In the genomic region with DNA sequence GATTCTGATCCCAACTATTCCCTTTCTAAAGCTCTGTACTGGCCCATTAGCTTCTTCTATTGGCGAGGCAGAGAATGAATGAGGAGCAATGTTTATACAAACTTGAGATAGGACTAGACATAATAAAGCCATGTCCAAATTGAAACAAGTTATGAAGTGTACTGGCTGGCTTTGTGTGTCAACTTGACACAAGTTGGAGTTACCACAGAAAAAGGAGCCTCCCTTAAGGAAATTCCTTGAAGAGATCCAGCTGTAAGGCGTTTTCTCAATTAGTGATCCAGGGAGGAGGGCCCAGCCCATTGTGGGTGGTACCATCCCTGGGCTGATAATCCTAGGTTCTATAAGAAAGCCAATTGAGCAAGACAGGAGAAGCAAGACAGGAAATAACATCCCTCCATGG, we compare ENCODE assay signal across 26 mouse cellular contexts.
DNase-seq lines count a peak whose midpoint lies in the region; ATAC-seq and TF ChIP-seq lines count a peak whose summit lies in the region.
"Had no signal": no experiment of that assay in that cellular context is flagged by ENCODE, and none has a peak within 500 bp of the region (broad histone marks: within the 10 kb centered on the region; RNA-seq: fewer than 3 reads in every experiment).

No protein-coding gene starts in this region.

- no peak for TF ChIP-seq CTCF in lung, postnatal 0 days (IDR thresholded peaks at IDR 0.05)

- H3K27me3 ChIP-seq in lung, postnatal 0 days (replicated peaks; ENCODE audit: insufficient read depth, low read length): no peaks in the 10 kb centered on the region
- H3K27me3 ChIP-seq: embryonic facial prominence, embryonic 12.5 days; intestine, embryonic 15.5 days; megakaryocyte, embryonic 14.5 days; midbrain, embryonic 13.5 days had no signal

- no peaks in the 10 kb centered on the region for H3K9me3 ChIP-seq in lung, postnatal 0 days (ENCODE audit: low read length)
- H3K9me3 ChIP-seq: embryonic facial prominence, embryonic 12.5 days; G1E; hindbrain, embryonic 10.5 days; intestine, embryonic 15.5 days; megakaryocyte, embryonic 14.5 days; midbrain, embryonic 13.5 days had no signal

- peak; percentile 44; the same call in 1 of the 2 replicates for ATAC-seq in lung, postnatal 0 days
- ATAC-seq: forebrain, postnatal 0 days; hindbrain, embryonic 16.5 days; intestine, embryonic 15.5 days; midbrain, embryonic 13.5 days; Patski had no signal

- no peak overlapping the region for H3K27ac ChIP-seq in lung, postnatal 0 days (ENCODE audit: low read length)
- H3K27ac ChIP-seq: embryonic facial prominence, embryonic 12.5 days; hindbrain, embryonic 10.5 days; intestine, embryonic 15.5 days; midbrain, embryonic 13.5 days had no signal

- no peak overlapping the region for H3K4me3 ChIP-seq in lung, postnatal 0 days (ENCODE audit: low read depth, low read length)
- H3K4me3 ChIP-seq: embryonic facial prominence, embryonic 12.5 days; hindbrain, embryonic 10.5 days; intestine, embryonic 15.5 days; megakaryocyte, embryonic 14.5 days; midbrain, embryonic 13.5 days had no signal

- no peak overlapping the region for H3K4me2 ChIP-seq in lung, postnatal 0 days (replicated peaks; ENCODE audit: low read depth, low read length)
- H3K4me2 ChIP-seq: embryonic facial prominence, embryonic 12.5 days; intestine, embryonic 15.5 days; midbrain, embryonic 13.5 days had no signal

- H3K36me3 ChIP-seq in lung, postnatal 0 days (ENCODE audit: insufficient read depth, low read length): no peaks in the 10 kb centered on the region
- H3K36me3 ChIP-seq: embryonic facial prominence, embryonic 12.5 days; G1E; hindbrain, embryonic 10.5 days; intestine, embryonic 15.5 days; midbrain, embryonic 13.5 days had no signal

- no peak for TF ChIP-seq EP300 in lung, postnatal 0 days (IDR thresholded peaks at IDR 0.05)

- H3K9ac ChIP-seq in lung, postnatal 0 days (replicated peaks; ENCODE audit: low read depth): no peak overlapping the region
- H3K9ac ChIP-seq: embryonic facial prominence, embryonic 12.5 days; forebrain, postnatal 0 days; intestine, embryonic 15.5 days; midbrain, embryonic 13.5 days had no signal

- H3K4me1 ChIP-seq in lung, postnatal 0 days (ENCODE audit: insufficient read depth, low read depth, low read length): no peaks in the 10 kb centered on the region
- H3K4me1 ChIP-seq: embryonic facial prominence, embryonic 12.5 days; hindbrain, embryonic 10.5 days; intestine, embryonic 15.5 days; megakaryocyte, embryonic 14.5 days; midbrain, embryonic 13.5 days had no signal

- 34% methylated on average over 2 of the region's 2 CpGs for WGBS in lung, postnatal 0 days

- peak; percentile 4 to 17 for DNase-seq in heart, adult 9 months (ENCODE audit: low spot score in 2 of 2)
- DNase-seq in heart, postnatal 4 days: no peak
- DNase-seq in urinary bladder, postnatal 14 days (ENCODE audit: low spot score): peak; percentile 17
- DNase-seq in urinary bladder, adult 2 months (ENCODE audit: low spot score): no peak
- peak; percentile 52 for DNase-seq in lung, postnatal 0 days (ENCODE audit: low spot score)
- no peak for DNase-seq in adrenal gland, postnatal 4 days (ENCODE audit: low spot score in 2 of 2)
- DNase-seq in cerebellum, adult 8-10 months: no peak
- DNase-seq: adrenal gland, postnatal 36 days; B cell, adult 2 months; cerebellum, adult 11-12 months; cerebellum, postnatal 14 days; forebrain, postnatal 0 days; gastrocnemius, postnatal 36 days; kidney, adult 9 months; kidney, postnatal 14 days; right cerebral cortex, adult 18-20 months; right cerebral cortex, postnatal 4 days; thymus, postnatal 14 days had no signal

Comparison
In these comparisons a context has a peak if more than half of its experiments do, and no peak if none do; other contexts are left out.
1. DNase-seq: peak in heart, adult 9 months (2 of 2), urinary bladder, postnatal 14 days (single experiment) and lung, postnatal 0 days (single experiment); none in heart, postnatal 4 days (single experiment), urinary bladder, adult 2 months (single experiment), adrenal gland, postnatal 4 days (0 of 2) and cerebellum, adult 8-10 months (single experiment).